Mouse (Mus musculus) kidney, embryonic 16.5 days (tissue): ENCODE measurements around the gene Tulp1. TPM values are rescaled to one million over a fixed set of nuclear protein-coding genes. Genes with fewer than 3 reads are reported as not detected.

Experiments used
- ATAC-seq: fragments of 200-750 bp; cut with Nextera tagmentation; 2 replicates; pipeline ENCODE4 v1.8.0; 2017; ENCODE audit warnings: moderate TSS enrichment; ENCODE audit not compliant: low FRiP score, low TSS enrichment
- H3K27ac ChIP-seq: fragments of 300-500 bp; sonication (generic); 2 replicates; pipeline ENCODE4 v1.5.1; 2014; ENCODE audit warnings: low read length
- H3K27me3 ChIP-seq: fragments of 300-500 bp; sonication (generic); 2 replicates; pipeline ENCODE4 v1.6.1; 2014; ENCODE audit warnings: low read length, control low read depth, mixed read lengths; ENCODE audit not compliant: insufficient read depth
- H3K36me3 ChIP-seq: fragments of 300-500 bp; sonication (generic); 2 replicates; pipeline ENCODE4 v1.6.1; 2014; ENCODE audit warnings: low read length, control low read depth, mixed read lengths; ENCODE audit not compliant: insufficient read depth
- H3K4me1 ChIP-seq: fragments of 300-500 bp; sonication (generic); 2 replicates; pipeline ENCODE4 v1.6.1; 2014; ENCODE audit warnings: low read length, control low read depth, mixed read lengths; ENCODE audit not compliant: insufficient read depth
- H3K4me2 ChIP-seq: fragments of 300-500 bp; sonication (generic); replicated peaks from 2 replicates; pipeline ENCODE4 v1.6.1; 2014; ENCODE audit warnings: low read depth, low read length
- H3K4me3 ChIP-seq: fragments of 300-500 bp; sonication (generic); 2 replicates; pipeline ENCODE4 v1.5.1; 2014; ENCODE audit warnings: mild to moderate bottlenecking, low read length
- H3K9ac ChIP-seq: fragments of 300-500 bp; sonication (generic); replicated peaks from 2 replicates; pipeline ENCODE4 v1.6.1; 2014; ENCODE audit warnings: low read length
- H3K9me3 ChIP-seq: fragments of 300-500 bp; sonication (generic); 2 replicates; pipeline ENCODE4 v1.6.1; 2016; ENCODE audit warnings: low read length, control low read depth
- WGBS: fragments of 180-500 bp; shearing (Covaris S2); extraction: QIAGEN DNeasy Blood & Tissue Kit; methylation state at CpG from one replicate; pipeline ENCODE4 v1.1.7; 2014; 5-methylcytosine and 5-hydroxymethylcytosine counted together
- polyA plus RNA-seq: library from polyadenylated mRNA; unstranded; fragments of >200 nt; fragmentation: Nextera tagmentation; extraction: Ambion mirVana; gene quantifications from 2 replicates; pipeline ENCODE4 v1.2.1, GENCODE M21; 2015

The Tulp1 gene
- polyA plus RNA-seq, 1 experiment from 2014 or later, result 8.7 TPM

DNA sequence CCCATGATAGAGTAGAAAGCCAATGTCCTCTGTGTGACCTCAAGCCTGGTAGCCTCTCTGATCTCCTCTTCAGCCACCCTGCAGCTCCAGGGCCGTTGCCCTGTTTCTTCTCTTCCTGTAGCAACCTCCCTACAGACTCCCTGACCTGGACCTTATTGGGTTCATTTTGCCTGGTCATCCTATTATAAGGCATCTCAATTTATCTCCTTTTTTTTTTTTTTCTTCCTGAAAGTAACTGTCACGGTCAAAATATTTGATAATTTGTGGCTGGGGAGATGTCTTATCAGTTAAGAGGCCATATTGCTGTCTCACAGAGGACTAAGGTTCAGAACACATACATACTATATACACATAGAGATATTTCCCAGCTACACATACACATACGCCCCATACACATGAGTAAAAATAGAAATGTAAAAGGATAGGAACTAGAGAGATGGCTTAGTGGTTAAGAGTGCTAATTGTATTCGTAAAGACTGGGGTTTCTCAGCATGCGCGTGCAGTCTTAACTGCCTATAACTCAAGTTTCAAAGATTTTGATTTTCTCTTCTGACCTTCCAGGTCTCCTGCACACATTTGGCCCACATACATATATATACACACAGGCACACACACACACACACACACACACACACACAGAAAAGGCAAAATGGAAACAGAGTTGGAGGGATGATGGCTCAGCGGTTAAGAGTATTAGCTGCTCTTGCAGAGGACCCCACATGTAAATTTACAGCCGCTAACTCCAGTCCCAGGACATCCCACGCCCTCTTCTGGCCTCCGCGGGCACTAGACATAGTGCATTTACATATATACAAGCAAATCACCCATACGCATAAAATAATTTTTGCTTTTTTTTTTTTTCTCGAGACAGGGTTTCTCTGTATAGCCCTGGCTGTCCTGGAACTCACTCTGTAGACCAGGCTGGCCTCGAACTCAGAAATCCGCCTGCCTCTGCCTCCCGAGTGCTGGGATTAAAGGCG, 52.5 kb downstream of the Tulp1 start:
- Histone ChIP-seq H3K9ac (peak overlapping the region; percentile 56), H3K27ac (peak overlapping the region; percentile 75), H3K27me3 (no peaks in the 10 kb centered on the region), H3K4me2 (peak overlapping the region; percentile 78), H3K4me1 (peaks cover 32% of the 10 kb centered on the region), H3K4me3 (peak overlapping the region; percentile 75), H3K9me3 (no peaks in the 10 kb centered on the region), H3K36me3 (peaks cover 19% of the 10 kb centered on the region)
- ATAC-seq, result peak; percentile 11
- 26% methylated on average over 17 of the region's 17 CpGs for WGBS

DNA sequence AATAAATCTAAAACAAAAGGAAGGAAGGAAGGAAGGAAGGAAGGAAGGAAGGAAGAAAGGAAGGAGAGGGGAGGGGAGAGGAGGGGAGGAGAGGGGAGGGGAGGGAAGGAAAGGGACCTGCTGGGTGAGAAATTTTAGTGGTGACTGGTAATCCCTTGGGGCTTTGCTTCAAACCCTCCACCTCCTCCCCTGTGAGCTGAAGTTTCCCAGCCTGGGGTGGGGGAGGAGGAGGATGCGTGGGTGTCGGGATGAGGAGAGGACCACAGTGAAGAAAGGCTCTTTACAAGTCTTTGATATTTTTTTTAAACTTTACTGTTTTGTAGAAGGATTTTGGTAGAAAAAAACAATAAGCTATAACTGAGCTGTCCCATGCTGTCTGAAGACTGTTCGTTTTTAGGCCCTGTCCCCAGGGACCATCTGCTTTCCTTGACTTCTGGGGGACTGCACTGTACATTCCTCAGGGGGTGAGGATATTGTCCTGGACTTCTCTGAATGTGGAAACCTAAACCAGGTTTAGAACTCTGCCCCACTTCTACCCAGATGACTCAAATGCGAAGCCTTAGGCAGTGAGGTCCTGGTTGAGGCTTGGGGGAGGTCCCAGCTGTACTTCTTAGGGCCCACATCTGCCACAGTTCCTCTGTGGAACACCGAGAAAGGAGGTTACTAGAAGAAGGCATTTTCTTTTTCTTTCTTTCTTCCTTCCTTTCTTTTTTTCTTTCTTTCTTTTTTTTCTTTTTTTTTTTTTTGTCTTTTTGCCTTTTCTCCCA, 53.5 kb downstream of the Tulp1 start:
- Histone ChIP-seq H3K9me3 (no peaks in the 10 kb centered on the region), H3K9ac (no peak overlapping the region), H3K36me3 (peaks cover 11% of the 10 kb centered on the region), H3K4me3 (no peak overlapping the region), H3K4me1 (peaks cover 30% of the 10 kb centered on the region), H3K27me3 (no peaks in the 10 kb centered on the region), H3K4me2 (no peak overlapping the region), H3K27ac (no peak overlapping the region)
- no peak for ATAC-seq
- 54% methylated on average over 5 of the region's 5 CpGs for WGBS

DNA sequence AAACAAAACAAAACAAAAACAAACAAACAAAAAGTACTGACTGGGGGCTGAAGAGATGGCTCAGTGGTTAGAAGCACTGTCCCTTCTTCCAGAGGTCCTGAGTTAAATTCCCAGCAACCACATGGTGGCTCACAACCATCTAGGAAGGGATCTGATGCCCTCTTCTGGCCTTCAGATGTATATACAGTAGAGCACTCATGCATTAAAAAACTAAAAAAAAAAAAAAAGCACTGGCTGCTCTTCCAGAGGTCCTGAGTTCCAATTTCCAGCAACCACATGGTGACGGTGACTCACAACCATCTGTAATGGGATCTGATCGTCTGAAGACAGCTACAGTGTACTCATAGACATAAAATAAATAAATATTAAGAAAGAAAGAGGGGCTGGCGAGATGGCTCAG, 54.2 kb downstream of the Tulp1 start:
- no peak for ATAC-seq
- no peaks in the 10 kb centered on the region for H3K9me3 ChIP-seq
- no peak overlapping the region for H3K9ac ChIP-seq
- peaks cover 5% of the 10 kb centered on the region for H3K36me3 ChIP-seq
- H3K27ac ChIP-seq, result no peak overlapping the region
- no peak overlapping the region for H3K4me3 ChIP-seq
- H3K4me2 ChIP-seq, result no peak overlapping the region
- H3K4me1 ChIP-seq, result peaks cover 29% of the 10 kb centered on the region
- 66% methylated on average over 3 of the region's 3 CpGs for WGBS
- no peaks in the 10 kb centered on the region for H3K27me3 ChIP-seq

DNA sequence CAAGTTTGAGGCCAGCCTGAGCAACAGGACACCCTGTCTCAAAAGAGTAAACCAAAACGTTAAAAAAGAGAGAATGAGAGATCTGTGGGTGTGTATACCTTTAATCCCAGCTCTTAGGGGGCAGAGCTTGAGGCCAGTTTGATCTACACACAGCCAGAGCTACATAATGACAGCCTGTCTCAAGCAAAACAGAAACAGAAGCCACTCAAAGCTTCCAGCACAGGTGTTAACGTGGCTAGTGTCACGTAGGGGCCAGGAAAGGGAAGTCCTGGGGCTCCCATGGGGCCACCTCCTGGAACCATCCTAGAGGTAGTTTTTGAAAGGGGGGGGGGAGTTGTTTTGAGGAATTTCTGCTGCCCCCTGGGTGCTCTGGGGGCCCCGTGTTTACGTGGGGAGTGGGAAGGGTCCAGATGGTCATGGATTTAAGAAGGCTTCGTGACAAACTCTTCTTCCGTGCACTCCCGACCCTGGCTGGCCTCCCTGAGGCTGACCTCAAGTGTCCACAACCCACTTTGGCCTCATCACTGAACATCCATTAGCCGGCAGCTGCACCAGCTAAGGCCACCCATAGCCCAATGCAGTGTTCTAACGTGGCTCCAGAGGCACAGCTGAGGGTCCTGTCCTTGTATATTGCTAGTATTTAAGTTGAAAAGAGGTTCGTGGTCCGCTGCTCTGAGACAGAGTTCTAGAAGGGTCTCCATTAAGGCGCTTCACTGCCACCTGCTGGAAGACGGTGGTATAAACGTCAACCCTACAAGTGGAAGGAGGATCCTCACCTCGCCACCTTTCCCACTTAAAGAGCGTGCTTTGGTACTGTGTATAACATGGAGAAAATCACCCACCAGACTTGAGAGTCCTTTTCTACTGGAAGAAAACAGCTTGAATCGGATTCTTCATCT, 56.5 kb downstream of the Tulp1 start:
- Histone ChIP-seq H3K4me3 (no peak overlapping the region), H3K4me2 (peak overlapping the region; percentile 33), H3K4me1 (peaks cover 11% of the 10 kb centered on the region; the same call in 1 of the 2 replicates), H3K9me3 (no peaks in the 10 kb centered on the region), H3K9ac (no peak overlapping the region), H3K36me3 (no peaks in the 10 kb centered on the region), H3K27me3 (no peaks in the 10 kb centered on the region), H3K27ac (no peak overlapping the region)
- no peak; the same call in 1 of the 2 replicates for ATAC-seq
- 10% methylated on average over 18 of the region's 18 CpGs for WGBS

DNA sequence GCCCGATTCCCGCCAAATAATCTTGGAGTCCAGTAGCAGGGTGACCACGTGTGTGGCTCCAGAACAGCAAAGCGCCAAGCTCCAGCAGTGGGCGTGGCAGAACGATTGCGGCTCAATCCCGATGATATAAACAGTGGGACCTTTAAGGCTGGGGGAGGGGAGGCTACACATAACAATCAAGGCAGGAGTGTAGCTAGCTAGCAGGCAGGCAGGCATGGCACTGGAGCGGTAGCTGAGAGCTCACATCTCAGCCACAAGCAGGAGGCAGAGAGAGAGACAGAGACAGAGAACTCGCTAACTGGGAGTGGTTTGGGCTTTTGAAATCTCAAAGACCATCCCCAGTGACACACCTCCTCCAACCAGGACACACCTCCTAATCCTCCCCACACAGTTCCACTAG, 59.9 kb downstream of the Tulp1 start:
- Histone ChIP-seq H3K4me3 (no peak overlapping the region), H3K27me3 (no peaks in the 10 kb centered on the region), H3K9me3 (no peaks in the 10 kb centered on the region), H3K4me1 (peaks cover 9% of the 10 kb centered on the region; the same call in 1 of the 2 replicates), H3K4me2 (no peak overlapping the region), H3K36me3 (no peaks in the 10 kb centered on the region; the same call in 1 of the 2 replicates), H3K9ac (no peak overlapping the region), H3K27ac (no peak overlapping the region)
- ATAC-seq, result no peak
- WGBS, result 48% methylated on average over 10 of the region's 10 CpGs

Other genes with a start within 250 kb of the Tulp1 start
- 18.6 and 19.9 TPM in 2 replicates for gene Scube3, start 223.1 kb downstream of the Tulp1 start, polyA plus RNA-seq
- gene Zfp523, start 188.1 kb downstream of the Tulp1 start, polyA plus RNA-seq, result 38.2 and 40.4 TPM in 2 replicates
- 7.2 and 7.4 TPM in 2 replicates for gene Def6, start 157.4 kb downstream of the Tulp1 start, polyA plus RNA-seq
- gene Ppard, start 132.5 kb downstream of the Tulp1 start, polyA plus RNA-seq, result 2.1 and 2.2 TPM in 2 replicates
- 32.3 and 34.0 TPM in 2 replicates for gene Fance, start 51.7 kb downstream of the Tulp1 start, polyA plus RNA-seq
- 543 and 653 TPM in 2 replicates for gene Rpl10a, start 36.8 kb downstream of the Tulp1 start, polyA plus RNA-seq
- 10.7 and 11.5 TPM in 2 replicates for gene Tead3, start 14.4 kb downstream of the Tulp1 start, polyA plus RNA-seq
- gene Fkbp5, start 152.3 kb upstream of the Tulp1 start, polyA plus RNA-seq, result 35.5 and 36.0 TPM in 2 replicates
- gene Armc12, start 165.6 kb upstream of the Tulp1 start, polyA plus RNA-seq, result not detected in 2 replicates
- gene Clpsl2, start 184.2 kb upstream of the Tulp1 start, polyA plus RNA-seq, result not detected in 2 replicates
- not detected in 2 replicates for gene Clps, start 195.5 kb upstream of the Tulp1 start, polyA plus RNA-seq
- 0.61 and 0.89 TPM in 2 replicates for gene Lhfpl5, start 210.4 kb upstream of the Tulp1 start, polyA plus RNA-seq